Mouse (Mus musculus) megakaryocyte, embryonic 14.5 days (primary cell): ENCODE measurements at regions not wholly inside any gene's neighbourhood (a gene's known extent, or its start where the extent isn't known, plus 50 kb on each side); places are given as distances from the start of the nearest gene placed in this dataset.

Source experiments
- H3K27me3 ChIP-seq: replicated peaks from 2 replicates; pipeline ENCODE3; 2012; ENCODE audit warnings: inconsistent platforms
- H3K36me3 ChIP-seq: replicated peaks from 2 replicates; pipeline ENCODE3; 2012; ENCODE audit warnings: low read length, inconsistent platforms, mixed read lengths
- H3K4me1 ChIP-seq: 2 replicates; pipeline ENCODE4 v1.6.1; 2012; ENCODE audit warnings: inconsistent platforms
- H3K4me3 ChIP-seq: replicated peaks from 2 replicates; pipeline ENCODE3; 2012; ENCODE audit warnings: moderate library complexity, mild to moderate bottlenecking, inconsistent platforms
- H3K9me3 ChIP-seq: 2 replicates; pipeline ENCODE4 v1.6.1; 2012; ENCODE audit warnings: inconsistent platforms
- FLI1 ChIP-seq: IDR thresholded peaks from 2 replicates; pipeline ENCODE4 v1.6.1; 2012; ENCODE audit warnings: low read length, inconsistent platforms, mixed read lengths
- GATA1 ChIP-seq: IDR thresholded peaks from 3 replicates; pipeline ENCODE4 v1.6.1; 2012; ENCODE audit warnings: mixed read lengths, low read length, inconsistent platforms, borderline replicate concordance

- TF ChIP-seq GATA1 (no peak), FLI1 (no peak)
- H3K27me3 ChIP-seq, result no peaks in the 10 kb centered on the region
- peaks cover 13% of the 10 kb centered on the region; the same call in 1 of the 2 replicates for H3K9me3 ChIP-seq
- H3K4me3 ChIP-seq, result no peak overlapping the region
- H3K36me3 ChIP-seq, result no peaks in the 10 kb centered on the region
- H3K4me1 ChIP-seq, result peaks cover 8% of the 10 kb centered on the region
These were observed 162.6 kb upstream of the Gm10131 start for GRCm38 (mm10) chr8:34274171-34274570.

- Histone ChIP-seq H3K9me3 (peaks cover 15% of the 10 kb centered on the region; the same call in 1 of the 2 replicates), H3K36me3 (no peaks in the 10 kb centered on the region), H3K4me3 (no peak overlapping the region), H3K4me1 (no peaks in the 10 kb centered on the region), H3K27me3 (no peaks in the 10 kb centered on the region)
- TF ChIP-seq GATA1, result no peak
- no peak for TF ChIP-seq FLI1
These were observed 158.3 kb upstream of the Gm10131 start for GRCm38 (mm10) chr8:34269848-34270247.

- TF ChIP-seq FLI1, result no peak
- TF ChIP-seq GATA1, result no peak
- Histone ChIP-seq H3K9me3 (peaks cover 11% of the 10 kb centered on the region; the same call in 1 of the 2 replicates), H3K4me1 (no peaks in the 10 kb centered on the region), H3K4me3 (no peak overlapping the region), H3K27me3 (no peaks in the 10 kb centered on the region), H3K36me3 (no peaks in the 10 kb centered on the region)
These were observed 157.4 kb upstream of the Gm10131 start for GRCm38 (mm10) chr8:34268806-34269520.

- Histone ChIP-seq H3K4me3 (no peak overlapping the region), H3K36me3 (no peaks in the 10 kb centered on the region), H3K9me3 (peaks cover 13% of the 10 kb centered on the region), H3K4me1 (peaks cover 15% of the 10 kb centered on the region), H3K27me3 (no peaks in the 10 kb centered on the region)
- TF ChIP-seq FLI1, result no peak
- no peak for TF ChIP-seq GATA1
These were observed 143.4 kb upstream of the Gm10131 start for GRCm38 (mm10) chr8:34254978-34255377.

- no peak overlapping the region for H3K4me3 ChIP-seq
- TF ChIP-seq GATA1, result no peak
- no peak for TF ChIP-seq FLI1
- H3K9me3 ChIP-seq, result peaks cover 16% of the 10 kb centered on the region
- H3K36me3 ChIP-seq, result no peaks in the 10 kb centered on the region
- peaks cover 15% of the 10 kb centered on the region for H3K4me1 ChIP-seq
- H3K27me3 ChIP-seq, result no peaks in the 10 kb centered on the region
These were observed 140.4 kb upstream of the Gm10131 start for GRCm38 (mm10) chr8:34251934-34252333.

- Histone ChIP-seq H3K9me3 (peaks cover 9% of the 10 kb centered on the region), H3K4me1 (no peaks in the 10 kb centered on the region), H3K4me3 (no peak overlapping the region), H3K27me3 (peaks cover 5% of the 10 kb centered on the region), H3K36me3 (no peaks in the 10 kb centered on the region)
- no peak for TF ChIP-seq GATA1
- no peak for TF ChIP-seq FLI1
These were observed 127.9 kb upstream of the Gm10131 start for GRCm38 (mm10) chr8:34239346-34239900.

GRCm38 (mm10) chr8:34233705-34234104 is 122.2 kb upstream of the Gm10131 start:
- no peak overlapping the region for H3K4me3 ChIP-seq
- peaks cover 3% of the 10 kb centered on the region for H3K27me3 ChIP-seq
- H3K4me1 ChIP-seq, result peaks cover 4% of the 10 kb centered on the region; the same call in 1 of the 2 replicates
- TF ChIP-seq GATA1 (no peak), FLI1 (no peak)
- H3K36me3 ChIP-seq, result no peaks in the 10 kb centered on the region
- H3K9me3 ChIP-seq, result peaks cover 20% of the 10 kb centered on the region

GRCm38 (mm10) chr8:34229477-34229876 is 117.9 kb upstream of the Gm10131 start:
- H3K27me3 ChIP-seq, result peaks cover 10% of the 10 kb centered on the region
- H3K9me3 ChIP-seq, result peaks cover 11% of the 10 kb centered on the region
- peaks cover 4% of the 10 kb centered on the region; the same call in 1 of the 2 replicates for H3K4me1 ChIP-seq
- H3K36me3 ChIP-seq, result no peaks in the 10 kb centered on the region
- no peak for TF ChIP-seq FLI1
- TF ChIP-seq GATA1, result no peak
- H3K4me3 ChIP-seq, result no peak overlapping the region

- no peak for TF ChIP-seq FLI1
- TF ChIP-seq GATA1, result no peak
- H3K9me3 ChIP-seq, result no peaks in the 10 kb centered on the region
- H3K4me3 ChIP-seq, result no peak overlapping the region
- peaks cover 13% of the 10 kb centered on the region for H3K27me3 ChIP-seq
- H3K4me1 ChIP-seq, result peaks cover 4% of the 10 kb centered on the region
- H3K36me3 ChIP-seq, result no peaks in the 10 kb centered on the region
These were observed 113.7 kb upstream of the Gm10131 start for GRCm38 (mm10) chr8:34225011-34225890.
